Mouse (Mus musculus) B cell, adult 67 days (primary cell): ENCODE results near the gene Kprp. TPM values are rescaled to one million over a fixed set of nuclear protein-coding genes. Genes with fewer than 3 reads are reported as not detected.

Experiments
- total RNA-seq, 2 experiments: library from RNA; stranded (reverse); gene quantifications; 4 replicates each; pipeline ENCODE4 v1.2.4; 2023

Kprp gene
- not detected for total RNA-seq

DNA sequence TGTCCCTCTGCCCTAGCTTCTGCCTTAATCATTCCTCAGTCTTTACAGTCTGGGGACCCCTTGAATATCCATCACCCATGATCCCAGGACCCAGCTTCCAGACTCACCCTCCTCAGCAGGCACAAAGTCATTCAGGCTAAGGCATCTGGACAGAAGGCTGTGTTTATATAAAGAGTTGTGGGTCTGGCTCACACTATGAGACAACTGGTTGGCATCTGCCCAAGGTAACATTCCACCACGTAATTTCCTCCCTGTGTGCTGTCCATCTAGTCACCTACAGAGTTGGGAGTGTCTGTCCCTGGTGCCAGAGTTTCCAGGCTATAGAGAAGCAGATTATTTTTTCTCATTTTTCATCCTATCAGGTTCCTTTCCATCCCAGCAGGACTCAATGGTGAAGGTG lies at the start of gene Kprp:
Kprp (minus strand) TSS at position 140 of the 400 bp plus-strand sequence.

DNA sequence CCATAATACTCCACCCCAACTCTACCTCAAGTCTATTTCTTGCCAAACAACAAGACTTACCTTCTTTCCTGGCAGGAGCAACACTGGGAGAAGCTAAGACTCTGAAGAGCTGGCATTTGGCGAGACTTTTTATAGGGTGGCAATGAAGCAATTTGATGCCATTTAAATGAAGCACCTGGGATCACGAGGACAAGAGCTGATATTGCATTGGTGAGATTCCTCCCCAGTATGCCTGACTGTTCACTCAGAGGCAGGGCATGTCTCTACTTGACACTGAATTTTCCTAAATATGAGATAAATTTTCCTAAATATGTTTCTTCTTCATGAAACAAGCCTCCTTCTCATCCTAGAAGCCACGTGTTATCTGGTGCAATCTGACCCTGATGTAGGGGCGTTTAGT lies 43.1 kb upstream of the Kprp start, which contains the start of gene 2310050C09Rik:
2310050C09Rik (minus strand) TSS at position 101 of the 400 bp plus-strand sequence.

DNA sequence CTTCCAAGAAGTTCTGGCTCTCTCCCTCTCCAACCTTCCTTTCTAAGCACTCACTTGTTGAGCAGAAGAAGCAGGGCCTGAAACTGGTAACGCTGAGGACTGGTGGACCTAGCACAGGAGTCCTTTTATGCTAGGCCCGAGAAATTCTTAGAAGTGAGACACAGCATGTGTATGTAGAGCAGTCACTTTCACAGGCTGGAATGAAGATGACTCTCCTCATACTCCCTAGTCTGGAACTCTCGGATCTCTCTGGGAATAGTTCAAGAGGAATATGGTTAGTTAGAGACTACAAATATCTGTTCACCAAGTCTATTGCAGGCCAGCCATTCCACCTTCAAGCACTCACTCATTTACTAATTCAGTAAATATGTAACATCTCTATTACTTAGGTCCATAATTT lies 24.1 kb upstream of the Kprp start, which contains the start of gene Lce1l:
Lce1l (minus strand) TSS at position 101 of the 400 bp plus-strand sequence.

DNA sequence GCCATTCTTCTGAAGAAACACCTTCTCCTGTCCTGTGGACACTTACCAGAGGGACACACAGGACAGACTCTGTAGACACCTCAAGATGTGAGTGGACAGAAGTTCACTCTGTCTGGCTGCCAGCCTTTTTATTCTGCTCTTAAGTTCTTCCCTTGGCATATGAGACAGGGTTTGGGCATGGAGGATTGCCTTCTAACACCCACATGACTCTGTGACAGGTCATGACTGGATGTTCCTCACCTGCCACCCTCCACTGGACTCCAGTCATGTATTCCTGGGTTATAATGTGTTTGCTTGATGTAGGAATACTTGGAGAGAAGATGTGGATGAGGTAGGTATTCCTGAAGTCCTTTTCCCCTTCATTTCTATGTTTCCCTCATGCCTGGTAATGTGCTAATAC lies 19.3 kb downstream of the Kprp start, which contains the start of gene Lce1k:
Lce1k (minus strand) TSS at position 101 of the 400 bp plus-strand sequence.

DNA sequence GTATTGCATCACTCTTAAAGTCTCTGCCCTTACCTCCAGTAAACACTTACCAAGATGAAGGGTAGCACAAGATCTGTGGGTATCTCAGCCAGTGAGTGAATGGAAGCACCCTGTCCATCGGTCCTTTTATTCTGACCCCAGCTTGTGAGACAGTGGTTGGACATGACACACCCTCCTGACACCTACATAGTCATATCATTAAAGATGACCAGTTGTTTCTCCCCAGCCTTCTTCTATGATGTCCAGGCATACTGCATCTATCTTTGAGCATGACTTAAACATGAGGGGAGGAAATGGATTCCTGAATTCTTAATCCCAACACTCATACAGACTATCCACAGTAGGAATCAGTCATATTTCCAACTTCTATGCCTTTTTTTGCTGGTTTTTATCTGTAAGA lies 36.6 kb downstream of the Kprp start, which contains the start of gene Lce1j:
Lce1j (minus strand) TSS at position 101 of the 400 bp plus-strand sequence.

DNA sequence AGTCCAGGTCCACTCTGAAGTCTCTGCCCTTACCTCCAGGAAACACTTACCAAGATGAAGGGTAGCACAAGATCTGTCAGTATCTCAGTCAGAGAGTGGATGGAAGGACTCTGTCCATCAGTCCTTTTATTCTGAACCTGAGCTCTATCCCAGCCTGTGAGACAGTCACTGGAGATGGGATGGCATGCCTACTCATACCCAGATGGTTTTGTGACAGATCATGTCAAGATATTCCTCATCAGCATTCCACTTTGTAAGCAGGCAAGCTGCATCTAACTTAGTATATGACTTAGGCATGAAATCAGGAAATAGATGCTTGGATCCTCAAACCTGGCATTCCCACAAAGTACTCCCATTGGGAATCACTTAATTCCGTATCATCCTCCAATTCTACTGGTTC lies 48.2 kb downstream of the Kprp start, which contains the start of gene Lce1i:
Lce1i (minus strand) TSS at position 101 of the 400 bp plus-strand sequence.

Other genes with a start within 250 kb of the Kprp start
- not detected for gene Smcp, start 238.2 kb downstream of the Kprp start, total RNA-seq
- not detected for gene 2210017I01Rik, start 219.8 kb downstream of the Kprp start, total RNA-seq
- gene Lce6a, start 205.6 kb downstream of the Kprp start, total RNA-seq = not detected
- not detected for gene Lce1a1, start 178.9 kb downstream of the Kprp start, total RNA-seq
- gene Lce1b, start 170.3 kb downstream of the Kprp start, total RNA-seq = not detected
- not detected for gene Lce1a2, start 156.9 kb downstream of the Kprp start, total RNA-seq
- not detected for gene Lce1c, start 148.0 kb downstream of the Kprp start, total RNA-seq
- not detected for gene Lce1d, start 140.0 kb downstream of the Kprp start, total RNA-seq
- gene Lce1e, start 118.2 kb downstream of the Kprp start, total RNA-seq = not detected
- gene Lce1f, start 106.9 kb downstream of the Kprp start, total RNA-seq = not detected
- not detected for gene Gm38119, start 88.2 kb downstream of the Kprp start, total RNA-seq
- gene Lce1g, start 74.9 kb downstream of the Kprp start, total RNA-seq = not detected
- gene Lce1h, start 62.2 kb downstream of the Kprp start, total RNA-seq = not detected
- not detected for gene Lce1i, start 48.3 kb downstream of the Kprp start, total RNA-seq
- not detected for gene Lce1j, start 36.7 kb downstream of the Kprp start, total RNA-seq
- not detected for gene Lce1k, start 19.4 kb downstream of the Kprp start, total RNA-seq
- not detected for gene Lce1l, start 24.0 kb upstream of the Kprp start, total RNA-seq
- gene 2310050C09Rik, start 43.0 kb upstream of the Kprp start, total RNA-seq = not detected
- not detected for gene Lce3a, start 99.0 kb upstream of the Kprp start, total RNA-seq
- gene Lce3b, start 105.7 kb upstream of the Kprp start, total RNA-seq = not detected
- not detected for gene Lce3c, start 117.2 kb upstream of the Kprp start, total RNA-seq
- gene Lce3d, start 130.1 kb upstream of the Kprp start, total RNA-seq = not detected
- gene Lce3e, start 139.8 kb upstream of the Kprp start, total RNA-seq = not detected
- not detected for gene Lce3f, start 165.0 kb upstream of the Kprp start, total RNA-seq
- gene Crct1, start 188.4 kb upstream of the Kprp start, total RNA-seq = not detected
- gene Lce1m, start 191.8 kb upstream of the Kprp start, total RNA-seq = not detected
- gene Gm4858, start 241.6 kb upstream of the Kprp start, total RNA-seq = not detected